Mouse (Mus musculus): ENCODE measurements around the gene P4ha1.

DNA sequence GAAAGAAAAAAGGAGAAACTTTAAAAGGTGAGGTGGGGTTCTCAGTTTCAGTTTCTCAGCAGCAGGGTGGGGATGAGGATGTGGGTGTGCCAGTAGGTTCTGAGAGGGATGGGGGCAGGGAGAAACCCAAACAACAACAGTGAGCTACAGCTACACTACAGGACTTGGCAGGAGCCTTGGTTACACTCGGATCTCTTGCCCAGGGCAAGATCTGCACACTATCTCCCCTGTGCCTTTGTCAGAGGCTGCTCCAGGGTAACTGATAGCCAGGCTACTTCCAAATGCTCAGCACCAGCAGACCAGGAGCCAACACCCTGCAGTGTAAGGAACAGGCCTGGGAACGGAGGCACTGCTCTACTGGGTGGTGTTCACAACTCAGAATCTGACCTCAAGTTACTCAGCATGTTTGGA, 57.3 kb downstream of the P4ha1 start:
- no peak for TF ChIP-seq GATA1 (IDR thresholded peaks at IDR 0.05; ENCODE audit: low read length)
- TF ChIP-seq TAL1 (IDR thresholded peaks at IDR 0.05; ENCODE audit: low read length) = no peak

Measured in erythroblast, embryonic 14.5 days (primary cell).